Mouse (Mus musculus) ES-Bruce4 (cell line): ENCODE data around the gene Pram1. TPM values are rescaled to one million over a fixed set of nuclear protein-coding genes. Genes with fewer than 3 reads are reported as not detected.
A peak's percentile ranks its signal among the peaks of the same experiment; 100 is the strongest.

Experiments
- H3K27ac ChIP-seq: 2 replicates; pipeline ENCODE4 v1.5.1; 2012; ENCODE audit warnings: low read length, inconsistent platforms; ENCODE audit not compliant: insufficient read depth
- H3K27me3 ChIP-seq: 2 replicates; pipeline ENCODE4 v1.6.1; 2012; ENCODE audit warnings: mild to moderate bottlenecking, low read length, inconsistent platforms; ENCODE audit not compliant: control insufficient read depth, poor library complexity, insufficient read depth, severe bottlenecking
- H3K36me3 ChIP-seq: 2 replicates; pipeline ENCODE4 v1.6.1; 2012; ENCODE audit warnings: inconsistent platforms, mild to moderate bottlenecking, low read length, moderate library complexity; ENCODE audit not compliant: control insufficient read depth, poor library complexity, insufficient read depth, severe bottlenecking
- H3K4me1 ChIP-seq: one replicate; pipeline ENCODE4 v1.8.1; 2011; ENCODE audit warnings: low read length; ENCODE audit not compliant: control insufficient read depth, insufficient read depth
- H3K4me3 ChIP-seq: 2 replicates; pipeline ENCODE4 v1.5.1; 2011; ENCODE audit warnings: low read depth, mild to moderate bottlenecking, low read length
- H3K9ac ChIP-seq: 2 replicates; pipeline ENCODE4 v1.6.1; 2012; ENCODE audit warnings: low read depth, mild to moderate bottlenecking, inconsistent platforms; ENCODE audit not compliant: poor library complexity, severe bottlenecking
- H3K9me3 ChIP-seq: replicated peaks from 2 replicates; pipeline ENCODE4 v1.6.1; 2012; ENCODE audit warnings: mild to moderate bottlenecking, low read length, inconsistent platforms; ENCODE audit not compliant: control insufficient read depth, poor library complexity, insufficient read depth, severe bottlenecking
- CTCF ChIP-seq: IDR thresholded peaks from one replicate; pipeline ENCODE4 v1.8.1; 2011; ENCODE audit warnings: low read depth, low read length
- EP300 ChIP-seq: IDR thresholded peaks from 2 replicates; pipeline ENCODE4 v1.6.1; 2011; ENCODE audit warnings: low read depth, low read length; ENCODE audit not compliant: insufficient read depth
- POLR2A ChIP-seq: IDR thresholded peaks from one replicate; pipeline ENCODE4 v1.8.1; 2011; ENCODE audit warnings: low read length; ENCODE audit not compliant: insufficient read depth
- polyA plus RNA-seq: library from polyadenylated mRNA; stranded (reverse); fragments of >200 nt; gene quantifications from 2 replicates; pipeline ENCODE4 v1.2.4, GENCODE M21; 2011; ENCODE audit warnings: low read depth; ENCODE audit not compliant: missing spikeins, insufficient read depth, insufficient read length

Pram1 gene
- polyA plus RNA-seq, 1 experiment: not detected

GRCm38 (mm10) chr17:33630171-33630895 lies 7.5 kb upstream of the Pram1 start:
- Histone ChIP-seq H3K27ac (no peak overlapping the region), H3K36me3 (peaks cover 10% of the 10 kb centered on the region), H3K9ac (0 out of 2 replicates have a peak overlapping the region, but pooled peaks have one; percentile 73), H3K9me3 (peaks cover 3% of the 10 kb centered on the region; the same call in 1 of the 2 replicates), H3K4me1 (no peaks in the 10 kb centered on the region), H3K4me3 (no peak overlapping the region), H3K27me3 (no peaks in the 10 kb centered on the region)
- TF ChIP-seq EP300: no peak
- TF ChIP-seq POLR2A: no peak
- no peak for TF ChIP-seq CTCF

- Histone ChIP-seq H3K4me3 (no peak overlapping the region), H3K27ac (no peak overlapping the region), H3K27me3 (no peaks in the 10 kb centered on the region), H3K9ac (no peak overlapping the region), H3K4me1 (no peaks in the 10 kb centered on the region), H3K9me3 (peaks cover 3% of the 10 kb centered on the region; the same call in 1 of the 2 replicates), H3K36me3 (peaks cover 10% of the 10 kb centered on the region)
- no peak for TF ChIP-seq EP300
- TF ChIP-seq POLR2A: no peak
- no peak for TF ChIP-seq CTCF
Observed at GRCm38 (mm10) chr17:33631236-33631635, 6.6 kb upstream of the Pram1 start.

- no peak for TF ChIP-seq POLR2A
- no peak for TF ChIP-seq CTCF
- TF ChIP-seq EP300: no peak
- peaks cover 10% of the 10 kb centered on the region for H3K36me3 ChIP-seq
- no peak overlapping the region for H3K9ac ChIP-seq
Observed at GRCm38 (mm10) chr17:33631796-33632195, 6.1 kb upstream of the Pram1 start.

GRCm38 (mm10) chr17:33637038-33637437 lies 818 bp upstream of the Pram1 start:
- Histone ChIP-seq H3K36me3 (no peaks in the 10 kb centered on the region), H3K4me3 (no peak overlapping the region), H3K9ac (no peak overlapping the region), H3K4me1 (no peaks in the 10 kb centered on the region), H3K9me3 (no peaks in the 10 kb centered on the region), H3K27ac (no peak overlapping the region), H3K27me3 (no peaks in the 10 kb centered on the region)
- TF ChIP-seq CTCF (no peak), POLR2A (no peak), EP300 (no peak)

More at GRCm38 (mm10) chr17:33631796-33632195, 6.1 kb upstream of the Pram1 start:
- H3K27me3 ChIP-seq: no peaks in the 10 kb centered on the region
- no peak overlapping the region for H3K4me3 ChIP-seq
- H3K9me3 ChIP-seq: peaks cover 3% of the 10 kb centered on the region; the same call in 1 of the 2 replicates
- H3K4me1 ChIP-seq: no peaks in the 10 kb centered on the region
- H3K27ac ChIP-seq: no peak overlapping the region

- H3K9me3 ChIP-seq: no peaks in the 10 kb centered on the region
- no peaks in the 10 kb centered on the region for H3K4me1 ChIP-seq
- no peak overlapping the region for H3K9ac ChIP-seq
- H3K4me3 ChIP-seq: no peak overlapping the region
- H3K36me3 ChIP-seq: no peaks in the 10 kb centered on the region
- no peaks in the 10 kb centered on the region for H3K27me3 ChIP-seq
- H3K27ac ChIP-seq: peak overlapping the region; percentile 26; the same call in 1 of the 2 replicates
- no peak for TF ChIP-seq POLR2A
- TF ChIP-seq CTCF: no peak
- TF ChIP-seq EP300: 0 out of 2 replicates have a peak, but pooled peaks have one; percentile 16
Observed at GRCm38 (mm10) chr17:33639743-33640142, 1.9 kb downstream of the Pram1 start.

GRCm38 (mm10) chr17:33644068-33644467 lies 6.2 kb downstream of the Pram1 start:
- Histone ChIP-seq H3K27me3 (no peaks in the 10 kb centered on the region), H3K4me3 (no peak overlapping the region), H3K36me3 (peaks cover 33% of the 10 kb centered on the region), H3K27ac (no peak overlapping the region), H3K9ac (no peak overlapping the region), H3K4me1 (no peaks in the 10 kb centered on the region), H3K9me3 (no peaks in the 10 kb centered on the region)
- TF ChIP-seq POLR2A: no peak
- no peak for TF ChIP-seq EP300
- TF ChIP-seq CTCF: no peak
